Mouse (Mus musculus) thymus, postnatal 25 days (tissue): Measurements from ENCODE around the gene Akr1a1.

Source experiments
- DNase-seq: peaks from one replicate; pipeline ENCODE4 v3.0.0; 2022

Akr1a1 gene

DNA sequence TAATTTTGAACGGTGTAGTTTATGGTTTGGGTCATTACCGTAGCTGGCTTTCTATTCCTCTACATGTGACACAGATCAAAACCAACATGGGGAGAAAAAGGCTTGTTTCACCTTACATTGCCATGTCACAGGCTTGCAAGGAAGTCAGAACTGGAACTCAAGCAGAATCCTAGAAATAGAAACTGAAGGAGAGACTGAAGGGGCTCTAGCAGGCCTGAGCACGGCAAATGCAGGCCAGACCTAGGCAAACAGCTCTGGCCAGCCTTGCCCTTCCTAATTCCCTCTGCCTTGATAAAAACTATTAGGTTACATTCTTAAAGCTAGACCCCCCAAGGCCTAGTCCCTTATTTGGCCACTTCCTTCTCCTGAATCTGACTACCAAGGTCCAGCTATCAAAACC lies 4.2 kb upstream of the Akr1a1 start:
- DNase-seq = no peak

DNA sequence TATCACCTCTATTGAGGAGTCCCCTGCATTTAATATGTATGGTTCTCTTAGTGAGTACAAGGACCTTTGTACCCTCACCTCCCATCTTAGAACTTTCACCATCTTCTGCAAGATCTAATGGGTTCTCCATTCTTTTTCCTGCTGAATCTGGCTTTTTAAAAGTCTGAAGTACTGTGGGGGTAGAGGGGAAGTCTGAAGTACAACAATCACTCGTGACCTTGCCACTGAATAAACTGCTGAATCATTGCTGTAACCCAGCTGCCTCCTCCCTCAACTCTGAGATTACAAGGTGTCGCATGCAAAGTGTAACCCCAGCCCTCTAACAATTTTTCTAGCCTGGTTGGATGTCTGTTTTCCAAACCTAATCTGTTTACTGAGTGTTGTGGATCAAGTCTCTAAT lies 3.6 kb upstream of the Akr1a1 start:
- no peak for DNase-seq

DNA sequence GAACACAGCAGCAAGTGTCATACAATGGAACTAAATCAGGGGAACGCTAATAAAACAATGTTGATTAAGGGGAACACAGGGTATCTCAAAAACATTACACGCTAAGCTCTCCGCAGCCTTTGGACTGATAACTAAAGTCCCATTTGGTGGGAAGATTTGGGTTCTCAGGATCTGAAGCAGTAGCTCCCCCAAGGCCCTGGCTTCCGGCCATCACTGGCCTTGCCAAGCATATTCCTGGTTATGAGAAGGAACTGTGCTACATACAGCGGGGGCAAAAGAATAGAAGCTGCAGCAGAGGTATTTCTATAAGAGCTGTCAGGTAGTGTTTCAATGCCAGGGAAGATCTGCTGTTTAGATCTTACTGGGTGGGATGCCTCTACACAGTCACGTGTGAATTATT lies 1.7 kb upstream of the Akr1a1 start:
- no peak for DNase-seq

GRCm38 (mm10) chr4:116651797-116652135 lies 286 bp upstream of the Akr1a1 start:
- DNase-seq = no peak

- DNase-seq = no peak
Measured at GRCm38 (mm10) chr4:116650365-116650764, 1.1 kb downstream of the Akr1a1 start.

DNA sequence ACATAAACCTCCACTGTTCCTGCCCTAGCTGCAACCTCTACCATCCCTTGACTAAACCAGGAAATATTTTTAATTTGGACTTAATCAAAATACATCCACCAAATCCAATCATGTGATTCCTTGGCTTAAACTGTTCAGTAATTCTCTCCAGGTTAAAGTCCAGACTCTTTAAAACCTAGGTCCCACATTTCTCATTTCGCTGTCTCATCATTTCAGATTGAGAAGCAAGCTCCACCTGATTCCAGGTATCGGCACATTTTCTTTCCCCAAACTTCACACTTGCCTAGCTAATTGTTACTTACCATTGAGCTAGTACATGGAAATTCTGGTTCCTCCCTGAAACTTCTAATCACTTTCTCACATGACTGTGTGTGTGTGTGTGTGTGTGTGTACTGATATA lies 2.1 kb downstream of the Akr1a1 start:
- DNase-seq = no peak

- no peak for DNase-seq
Measured at GRCm38 (mm10) chr4:116645624-116646023, 5.9 kb downstream of the Akr1a1 start.

GRCm38 (mm10) chr4:116644326-116644725 lies 7.2 kb downstream of the Akr1a1 start:
- peak; percentile 32 for DNase-seq

GRCm38 (mm10) chr4:116642071-116642470 lies 9.4 kb downstream of the Akr1a1 start:
- DNase-seq = no peak

- no peak for DNase-seq
Measured at GRCm38 (mm10) chr4:116638821-116639220, 12.7 kb downstream of the Akr1a1 start.

- DNase-seq = no peak
Measured at GRCm38 (mm10) chr4:116635197-116635596, 16.3 kb downstream of the Akr1a1 start.

GRCm38 (mm10) chr4:116627722-116628662 lies 23.5 kb downstream of the Akr1a1 start, which contains the start of gene Nasp:
Gene Nasp, minus strand, starts transcription at chr4:116627941.
- DNase-seq = peak; percentile 81

DNA sequence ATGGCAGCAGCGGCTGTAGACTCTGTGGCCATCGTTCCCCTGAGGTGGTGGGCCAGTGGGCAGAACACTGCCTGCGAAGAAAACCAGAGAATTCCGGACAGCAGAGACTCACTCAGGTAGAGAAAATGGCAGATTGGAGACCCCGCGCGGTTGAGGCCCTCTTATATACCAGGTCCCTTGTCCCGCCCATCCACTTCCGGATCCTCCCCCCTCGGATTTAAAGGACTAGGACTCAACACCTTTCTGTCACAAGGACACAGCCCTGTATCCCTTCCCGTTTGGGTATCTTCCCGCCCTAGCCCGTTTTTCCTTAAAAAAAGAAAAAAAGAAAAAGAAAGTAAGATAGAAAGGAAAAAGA lies 24.1 kb downstream of the Akr1a1 start:
- DNase-seq = peak; percentile 95

DNA sequence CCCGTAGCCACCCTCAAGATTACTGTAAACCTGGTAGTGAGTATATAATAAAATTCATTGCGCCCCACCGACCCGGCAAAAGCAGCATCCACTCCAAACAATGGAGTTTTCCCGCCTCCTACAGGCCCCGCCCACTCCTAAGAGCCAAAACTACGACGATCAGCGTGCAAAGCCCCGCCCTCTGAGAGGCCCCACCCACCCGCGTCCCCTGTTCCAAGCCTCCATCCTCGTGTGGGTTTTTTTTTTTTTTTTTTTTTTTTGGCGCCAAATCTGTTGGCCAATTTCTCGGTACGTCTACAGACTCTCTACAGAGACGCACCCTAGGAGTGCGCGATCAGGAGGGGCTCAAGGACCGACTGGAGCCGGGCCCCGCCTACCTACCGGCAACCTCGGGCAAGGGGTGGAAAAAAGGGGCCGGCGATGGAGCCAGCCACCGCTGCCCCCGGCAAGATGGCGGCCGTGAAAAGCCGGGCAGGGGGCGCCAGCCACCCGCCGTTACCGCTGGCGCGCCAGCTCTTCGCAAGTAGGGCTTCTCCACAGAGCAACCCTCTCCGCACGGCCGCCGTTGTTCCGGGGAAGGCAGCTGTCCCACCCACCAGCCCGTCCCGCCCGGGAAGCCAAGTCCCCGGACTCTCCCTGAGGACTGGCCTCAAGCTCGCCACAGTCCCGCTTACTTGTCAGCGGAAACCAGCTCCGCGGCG lies 24.7 kb downstream of the Akr1a1 start:
- DNase-seq = peak; percentile 83

GRCm38 (mm10) chr4:116624831-116625230 lies 26.6 kb downstream of the Akr1a1 start:
- DNase-seq = no peak

DNA sequence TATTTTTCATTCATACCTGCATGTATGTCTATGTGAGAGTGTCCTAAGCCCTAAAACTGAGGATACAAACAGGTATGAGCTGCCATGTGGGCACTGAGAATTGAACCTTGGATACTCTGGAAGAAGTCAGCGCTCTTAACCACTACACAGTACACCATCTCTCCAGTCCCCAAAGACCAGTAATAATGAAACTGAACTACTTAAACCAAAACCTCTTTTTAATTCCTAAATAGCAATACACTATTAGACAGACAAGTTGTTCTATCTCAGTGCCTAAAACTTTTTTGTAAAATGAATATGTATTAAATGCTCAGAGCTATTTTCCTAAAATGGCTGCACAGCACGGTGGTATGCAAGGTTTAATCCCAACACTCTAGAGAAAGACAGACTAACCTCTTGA lies 36.2 kb downstream of the Akr1a1 start:
- DNase-seq = no peak

DNA sequence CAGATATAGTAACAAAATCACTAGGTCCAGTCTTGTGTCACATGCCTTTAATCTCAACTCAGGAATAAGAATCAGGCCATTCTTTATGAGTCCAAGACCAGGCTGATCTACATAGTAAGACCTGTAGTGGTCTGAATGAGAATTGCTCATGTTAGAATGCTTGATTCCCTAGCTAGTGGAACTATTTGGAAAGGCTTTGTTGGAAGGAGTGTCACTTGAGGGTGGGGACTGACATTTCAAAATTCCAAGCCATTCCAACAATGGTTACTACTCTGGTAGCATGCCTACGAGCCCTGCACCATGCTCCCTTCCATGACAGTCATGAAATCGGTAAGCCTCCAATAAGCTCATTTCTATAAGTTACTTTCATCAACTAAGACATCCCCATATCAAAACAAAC lies 38.9 kb downstream of the Akr1a1 start:
- DNase-seq = no peak

DNA sequence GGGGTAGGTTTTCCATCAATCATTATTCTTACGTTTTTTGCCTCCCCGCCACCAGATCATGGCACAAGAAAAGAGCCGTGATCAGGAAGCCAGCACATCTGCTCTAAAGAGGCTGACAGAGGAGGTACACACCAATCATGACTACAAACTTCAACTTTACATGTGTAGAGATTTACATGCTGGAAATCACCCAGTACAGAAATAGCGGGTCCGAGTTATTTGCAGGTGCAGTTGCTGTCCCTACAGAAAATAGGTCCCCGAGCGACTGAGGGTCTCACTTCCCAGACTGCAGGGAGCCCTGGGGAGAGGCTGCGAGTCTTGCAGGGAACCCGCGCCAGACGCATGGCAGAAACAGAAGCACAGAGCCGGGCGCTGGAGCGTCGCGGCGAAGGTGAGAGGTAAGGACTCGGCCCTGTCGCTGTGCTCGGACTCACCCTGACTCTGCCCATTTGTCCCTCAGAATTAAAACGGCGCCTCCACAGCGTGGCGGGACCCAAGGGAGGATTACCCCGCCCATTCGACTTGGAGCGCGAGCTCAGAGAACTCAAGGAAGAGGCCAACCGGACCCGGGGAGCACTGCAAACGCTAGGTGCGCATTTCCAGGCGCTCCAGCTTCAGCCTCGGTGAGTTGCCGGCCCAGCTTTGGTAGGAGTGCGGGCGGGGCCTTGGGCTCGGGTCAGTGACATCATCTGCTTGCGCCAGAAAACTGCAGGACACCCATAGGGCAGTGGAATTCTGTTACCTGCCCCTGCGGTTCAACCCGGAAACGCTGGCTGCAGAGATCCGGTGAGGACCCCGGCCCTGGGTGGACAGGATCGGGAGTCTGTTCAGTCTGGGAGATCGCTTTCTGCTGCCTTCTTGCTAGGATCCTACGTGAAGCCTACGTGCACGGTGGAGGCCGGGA lies 54.2 kb downstream of the Akr1a1 start:
- peak; percentile 58 for DNase-seq

- no peak for DNase-seq
Measured at GRCm38 (mm10) chr4:116596379-116596778, 55.1 kb downstream of the Akr1a1 start, which contains the start of gene Ccdc17. Gene Ccdc17, plus strand, starts transcription at chr4:116596654.

DNA sequence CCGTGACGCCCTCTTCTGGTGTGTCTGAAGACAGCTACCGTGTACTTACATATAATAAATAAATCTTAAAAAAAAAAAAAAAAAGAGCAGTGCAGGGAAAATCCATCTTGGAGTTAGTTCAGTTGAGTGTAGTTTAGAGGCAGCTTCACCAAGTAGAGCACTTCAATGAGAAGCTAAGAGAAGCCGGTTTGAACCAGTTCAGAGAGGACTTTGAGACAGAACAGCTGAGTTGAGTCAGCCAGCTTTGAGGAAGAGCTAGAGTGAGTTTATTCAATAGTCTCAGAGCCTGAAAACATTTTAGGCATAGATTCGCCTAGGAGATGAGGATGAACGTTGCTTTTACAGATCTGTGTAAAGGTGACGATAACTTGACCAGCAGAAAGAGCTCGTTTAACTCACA lies 55.7 kb downstream of the Akr1a1 start:
- DNase-seq = no peak
